Mouse (Mus musculus) CH12.LX (cell line): ENCODE measurements around the gene Akr1c13. TPM values are rescaled to one million over a fixed set of nuclear protein-coding genes. Genes with fewer than 3 reads are reported as not detected.
"Not testable (repeated sequence)": the region's sequence is repeated elsewhere in the genome, so short reads cannot be mapped to it uniquely, and the experiment has no call there.

ENCODE experiments used
- DNase-seq: peaks from one replicate; pipeline ENCODE4 v3.0.0-alpha.2; 2013; ENCODE audit errors: extremely low read depth
- H3K27ac ChIP-seq: 2 replicates; pipeline ENCODE4 v1.5.1; 2012; ENCODE audit warnings: low read depth, mild to moderate bottlenecking, control low read depth, moderate library complexity; ENCODE audit not compliant: insufficient read depth
- H3K27me3 ChIP-seq: replicated peaks from 2 replicates; pipeline ENCODE3; 2012; ENCODE audit warnings: inconsistent platforms
- H3K36me3 ChIP-seq, 2 experiments: replicated peaks in 1 of 2; 2 replicates each; pipeline versions ENCODE3 to v1.6.1; 2012; ENCODE audit warnings: inconsistent platforms in 1 of 2, low read length in 1 of 2, mild to moderate bottlenecking in 1 of 2, mixed read lengths in 1 of 2, moderate library complexity in 1 of 2; ENCODE audit not compliant: control insufficient read depth in 1 of 2, insufficient read depth in 1 of 2
- H3K4me1 ChIP-seq, 2 experiments: 2 replicates each; pipeline ENCODE4 v1.6.1; 2012; ENCODE audit warnings: inconsistent platforms in 1 of 2, moderate library complexity in 1 of 2; ENCODE audit not compliant: insufficient read depth in 2 of 2, control insufficient read depth in 1 of 2
- H3K4me2 ChIP-seq: 2 replicates; pipeline ENCODE4 v1.6.1; 2012; ENCODE audit warnings: low read depth, mild to moderate bottlenecking, control low read depth; ENCODE audit not compliant: poor library complexity, insufficient read depth, severe bottlenecking
- H3K4me3 ChIP-seq, 3 experiments: fragments of 150-350 bp in 1 of 3; sonication (generic) in 1 of 3; replicated peaks in 1 of 3; 2 replicates each; pipeline versions ENCODE3 to v1.5.1; 2011 to 2012; ENCODE audit warnings: low read depth in 2 of 3, low read length in 2 of 3, mild to moderate bottlenecking in 2 of 3, moderate library complexity in 2 of 3, control low read depth in 1 of 3, improper control_type of control experiment in 1 of 3, inconsistent platforms in 1 of 3, mixed read lengths in 1 of 3; ENCODE audit not compliant: poor library complexity in 1 of 3
- H3K79me2 ChIP-seq: replicated peaks from 2 replicates; pipeline ENCODE4 v1.6.1; 2012; ENCODE audit warnings: mild to moderate bottlenecking, moderate library complexity; ENCODE audit not compliant: control insufficient read depth, poor library complexity, insufficient read depth, severe bottlenecking; ENCODE audit errors: extremely low read depth
- H3K9ac ChIP-seq: 2 replicates; pipeline ENCODE4 v1.6.1; 2012; ENCODE audit warnings: low read depth, mild to moderate bottlenecking, control low read depth, moderate library complexity; ENCODE audit not compliant: insufficient read depth
- H3K9me3 ChIP-seq: replicated peaks from 2 replicates; pipeline ENCODE3; 2012; ENCODE audit warnings: low read length, inconsistent platforms, mixed read lengths
- BHLHE40 ChIP-seq: IDR thresholded peaks from 2 replicates; pipeline ENCODE4 v1.6.1; 2011; ENCODE audit warnings: mild to moderate bottlenecking, low read depth, low read length, improper control_type of control experiment
- CHD1 ChIP-seq: IDR thresholded peaks from 2 replicates; pipeline ENCODE4 v1.6.1; 2012; ENCODE audit warnings: low read depth, low read length, improper control_type of control experiment, inconsistent platforms
- CTCF ChIP-seq, 2 experiments: IDR thresholded peaks in 1 of 2; conservative IDR thresholded peaks in 1 of 2; 2 replicates each; pipeline ENCODE4 v1.5.1; 2011 to 2012; ENCODE audit warnings: low read depth in 2 of 2, low read length in 2 of 2, improper control_type of control experiment in 1 of 2, inconsistent platforms in 1 of 2, mild to moderate bottlenecking in 1 of 2, moderate library complexity in 1 of 2
- E2F4 ChIP-seq: IDR thresholded peaks from 2 replicates; pipeline ENCODE4 v1.6.1; 2011; ENCODE audit warnings: low read depth, low read length, improper control_type of control experiment; ENCODE audit not compliant: insufficient replicate concordance
- EP300 ChIP-seq: IDR thresholded peaks from 2 replicates; pipeline ENCODE4 v1.6.1; 2011; ENCODE audit warnings: low read length, improper control_type of control experiment
- ETS1 ChIP-seq: conservative IDR thresholded peaks from 2 replicates; pipeline ENCODE4 v1.6.1; 2012; ENCODE audit warnings: low read depth, mild to moderate bottlenecking, inconsistent platforms, low read length, improper control_type of control experiment, moderate library complexity
- JUND ChIP-seq: conservative IDR thresholded peaks from 2 replicates; pipeline ENCODE4 v1.6.1; 2011; ENCODE audit warnings: low read depth, low read length, improper control_type of control experiment
- KAT2A ChIP-seq: IDR thresholded peaks from 2 replicates; pipeline ENCODE4 v1.6.1; 2012; ENCODE audit warnings: low read length, improper control_type of control experiment, inconsistent platforms; ENCODE audit not compliant: insufficient replicate concordance
- MAX ChIP-seq: IDR thresholded peaks from 2 replicates; pipeline ENCODE4 v1.6.1; 2011; ENCODE audit warnings: low read length, improper control_type of control experiment
- MAZ ChIP-seq: IDR thresholded peaks from 2 replicates; pipeline ENCODE4 v1.6.1; 2012; ENCODE audit warnings: low read depth, mild to moderate bottlenecking, inconsistent platforms, low read length, improper control_type of control experiment, moderate library complexity
- MXI1 ChIP-seq: IDR thresholded peaks from 2 replicates; pipeline ENCODE4 v1.6.1; 2011; ENCODE audit warnings: mild to moderate bottlenecking, low read depth, low read length, improper control_type of control experiment
- NRF1 ChIP-seq: IDR thresholded peaks from 2 replicates; pipeline ENCODE4 v1.6.1; 2014; ENCODE audit warnings: low read depth, mild to moderate bottlenecking, inconsistent platforms, low read length, improper control_type of control experiment, moderate library complexity
- PAX5 ChIP-seq: IDR thresholded peaks from 2 replicates; pipeline ENCODE4 v1.6.1; 2012; ENCODE audit warnings: low read length, inconsistent platforms, mixed read lengths
- POLR2A ChIP-seq: IDR thresholded peaks from 2 replicates; pipeline ENCODE4 v1.6.1; 2011; ENCODE audit warnings: low read depth, mild to moderate bottlenecking, improper control_type of control experiment, low read length
- POLR2AphosphoS2 ChIP-seq: IDR thresholded peaks from 2 replicates; pipeline ENCODE4 v1.6.1; 2011; ENCODE audit warnings: low read depth, low read length, improper control_type of control experiment
- SMC3 ChIP-seq: IDR thresholded peaks from 2 replicates; pipeline ENCODE4 v1.6.1; 2011; ENCODE audit warnings: low read depth, low read length, improper control_type of control experiment
- TCF12 ChIP-seq: IDR thresholded peaks from 2 replicates; pipeline ENCODE4 v1.6.1; 2014; ENCODE audit warnings: low read depth, mild to moderate bottlenecking, inconsistent platforms, low read length, improper control_type of control experiment
- ZC3H11A ChIP-seq: IDR thresholded peaks from 2 replicates; pipeline ENCODE4 v1.6.1; 2012; ENCODE audit warnings: low read depth, mild to moderate bottlenecking, inconsistent platforms, low read length, improper control_type of control experiment
- ZMIZ1 ChIP-seq: IDR thresholded peaks from 2 replicates; pipeline ENCODE4 v1.6.1; 2012; ENCODE audit warnings: low read depth, mild to moderate bottlenecking, inconsistent platforms, low read length, improper control_type of control experiment
- ZNF384 ChIP-seq: IDR thresholded peaks from 2 replicates; pipeline ENCODE4 v1.6.1; 2012; ENCODE audit warnings: low read depth, low read length, improper control_type of control experiment, inconsistent platforms
- dilution Hi-C: fragments of 300-500 bp; cut with MboI; formaldehyde crosslinking; loops from 2 replicates; pipeline ENCODE4 v1.14.3; 2020; ENCODE audit warnings: low sequenced_read_pairs; ENCODE audit not compliant: extremely low pct_unique_long_range_greater_than_20kb, extremely low pct_ligation_motif_present
- in situ Hi-C: fragments of 300-500 bp; cut with MboI; formaldehyde crosslinking; loops from 3 replicates; pipeline ENCODE4 v1.14.3; 2019; ENCODE audit warnings: low sequenced_read_pairs, low pct_ligation_motif_present, low pct_unique_long_range_greater_than_20kb, mixed read lengths
- polyA plus RNA-seq: library from polyadenylated mRNA; unstranded; fragments of >175 nt; gene quantifications from 2 replicates; pipeline ENCODE4 v1.2.1, GENCODE M21; 2012; ENCODE audit warnings: low read depth; ENCODE audit not compliant: insufficient read length
- total RNA-seq, 2 experiments: library from RNA; depleted of rRNA; stranded (reverse); fragments of 300-350 nt in 1 of 2; fragments of >200 nt in 1 of 2; gene quantifications; 2 replicates each; pipeline ENCODE4 v1.2.3; 2012 to 2014

Akr1c13 gene
- total and polyA plus RNA-seq, 3 experiments: 36.5 to 76.3 (median 39.1) TPM

- dilution Hi-C loops (no loop called here), in situ Hi-C loops (no loop called here)
- no peak overlapping the region for H3K27ac ChIP-seq
- no peaks in the 10 kb centered on the region for H3K27me3 ChIP-seq
- TF ChIP-seq BHLHE40 (no peak), E2F4 (no peak), MAZ (no peak), POLR2AphosphoS2 (no peak), MXI1 (no peak), ZC3H11A (no peak), EP300 (no peak), PAX5 (no peak), ETS1 (no peak), NRF1 (no peak), MAX (no peak)
- H3K4me1 ChIP-seq: no peaks in the 10 kb centered on the region
- H3K4me3 ChIP-seq: no peak overlapping the region
- no peaks in the 10 kb centered on the region for H3K9me3 ChIP-seq
- H3K4me2 ChIP-seq: no peak overlapping the region
- H3K36me3 ChIP-seq: no peaks in the 10 kb centered on the region
- DNase-seq: no peak
- no peak overlapping the region for H3K9ac ChIP-seq
- no peaks in the 10 kb centered on the region for H3K79me2 ChIP-seq
Observed at GRCm38 (mm10) chr13:4212309-4212708, 21.4 kb downstream of the Akr1c13 start.

GRCm38 (mm10) chr13:4215496-4215895, 24.5 kb downstream of the Akr1c13 start:
- H3K27ac ChIP-seq, H3K4me1 ChIP-seq, H3K9ac ChIP-seq, H3K79me2 ChIP-seq, H3K4me2 ChIP-seq, H3K27me3 ChIP-seq, H3K36me3 ChIP-seq, DNase-seq, dilution Hi-C loops, H3K9me3 ChIP-seq, in situ Hi-C loops, H3K4me3 ChIP-seq: not testable (repeated sequence)

GRCm38 (mm10) chr13:4228441-4228840, 37.5 kb downstream of the Akr1c13 start, which contains the start of gene Akr1c19:
Gene Akr1c19, plus strand, starts transcription at chr13:4228700.
- Histone ChIP-seq H3K27ac (no peak within 1 kb of the TSS), H3K4me3 (no peak within 1 kb of the TSS), H3K4me1 (no peaks in the 10 kb centered on the region), H3K9me3 (no peaks in the 10 kb centered on the region), H3K4me2 (no peak within 1 kb of the TSS), H3K36me3 (no peaks in the 10 kb centered on the region), H3K9ac (no peak within 1 kb of the TSS), H3K79me2 (no peaks in the 10 kb centered on the region), H3K27me3 (no peaks in the 10 kb centered on the region)
- dilution Hi-C loops: no loop called here
- TF ChIP-seq ZNF384 (no peak), POLR2A (no peak), CHD1 (no peak), JUND (no peak), ZMIZ1 (no peak), KAT2A (no peak), MXI1 (no peak), PAX5 (no peak), TCF12 (no peak), SMC3 (no peak), CTCF (conservative IDR thresholded peaks at IDR 0.05 in 1 of 2, IDR thresholded peaks at IDR 0.05 in 1 of 2; ENCODE audit: low read depth in 2 of 2, low read length in 2 of 2) (no peak)
- in situ Hi-C loops: no loop called here
- no peak for DNase-seq
